Mouse (Mus musculus) monocyte, adult 2 months (primary cell): ENCODE results near the gene Tmem9b.

Experiments
- DNase-seq, 2 experiments: peaks; one replicate each; pipeline ENCODE4 v3.0.0; 2022; ENCODE audit warnings: low spot score in 2 of 2, low read depth in 1 of 2

Gene Tmem9b

DNA sequence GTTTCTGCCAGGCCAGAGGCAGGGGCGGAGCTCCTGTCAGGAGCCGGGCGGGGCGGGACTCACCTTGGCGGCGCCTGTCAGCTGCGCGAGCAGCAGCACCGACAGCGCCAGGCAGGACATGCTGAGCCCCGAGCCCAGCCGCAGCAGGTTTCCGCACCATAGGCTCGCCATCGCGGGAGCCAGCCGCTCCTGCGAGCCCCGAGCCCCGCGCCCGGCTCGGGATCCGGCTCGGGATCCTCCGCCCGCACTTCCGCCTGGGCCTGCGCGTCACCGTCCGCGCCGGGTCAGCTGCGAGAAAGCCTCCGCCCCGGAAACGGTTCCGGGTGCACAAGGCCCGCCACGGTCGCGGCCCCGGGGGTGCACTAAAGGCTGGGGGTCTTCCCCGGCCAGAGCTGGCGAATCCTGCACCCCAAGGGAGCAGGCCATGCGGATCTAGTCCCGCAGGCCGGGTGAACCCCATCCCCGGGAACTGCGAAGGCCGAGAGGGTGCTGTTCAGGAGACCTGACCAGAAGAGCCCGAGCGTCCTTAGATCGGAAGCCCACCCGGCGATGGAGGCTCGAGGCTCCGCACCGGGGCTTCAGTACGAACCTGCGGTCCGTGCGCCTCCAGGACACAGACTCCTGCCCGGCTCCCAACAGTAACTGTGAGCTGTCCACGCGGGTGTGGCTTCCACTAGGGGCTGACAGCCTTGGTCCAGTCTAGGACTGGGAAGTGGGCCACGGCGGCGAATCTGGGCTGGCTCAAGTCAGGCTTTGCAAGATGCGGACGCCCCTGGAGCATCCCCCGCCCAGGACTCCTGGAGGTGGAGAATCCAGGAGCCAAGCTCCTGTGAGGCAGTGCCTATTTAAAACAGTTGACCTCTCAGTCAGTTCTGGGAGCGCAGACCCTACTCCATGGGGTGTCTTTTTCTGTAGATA is at the start of gene Tmem9b:
TSS of gene Tmem9b (minus strand) at position 868 of the 918 bp plus-strand sequence.
- peak; percentile 30 to 67 for DNase-seq

DNA sequence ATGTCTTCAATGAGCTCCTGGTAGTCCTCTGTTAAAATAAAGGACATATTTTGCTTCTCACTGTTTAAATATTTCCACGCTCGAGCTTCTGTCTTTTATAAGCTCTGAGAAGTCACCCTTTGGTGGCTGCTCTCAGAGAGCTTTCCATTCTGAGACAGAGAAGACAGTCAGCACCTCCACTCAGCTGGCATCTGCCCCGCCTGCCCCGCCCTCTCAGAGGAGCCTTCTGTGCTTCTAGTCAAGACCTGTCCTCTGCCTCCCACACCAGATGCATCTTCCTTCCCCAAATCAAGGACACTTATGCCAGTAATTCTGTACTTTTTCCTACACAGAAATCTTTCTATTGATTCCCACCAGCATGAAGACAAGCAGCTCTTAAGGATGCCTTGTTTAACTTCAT is 48.0 kb upstream of the Tmem9b start:
- no peak for DNase-seq

DNA sequence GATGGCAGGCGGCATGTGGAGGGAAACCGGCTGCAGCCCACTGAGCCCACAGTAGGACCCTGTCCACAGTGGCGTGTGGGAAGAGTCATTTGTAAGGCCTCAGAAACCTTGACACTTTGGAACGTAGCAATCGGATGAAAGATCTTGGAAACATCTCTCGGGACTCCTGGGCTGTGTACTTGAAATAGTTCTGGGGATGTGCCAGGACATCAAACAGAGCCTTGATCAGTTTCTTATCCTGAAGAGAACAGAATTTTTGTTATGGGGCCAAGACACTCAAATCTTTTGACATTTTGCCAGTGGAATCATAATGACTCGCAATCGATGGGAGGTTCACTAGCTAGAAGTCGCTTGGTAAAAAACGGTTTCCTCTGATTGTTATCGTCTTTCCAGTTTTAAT is 46.5 kb upstream of the Tmem9b start:
- DNase-seq, result no peak

DNA sequence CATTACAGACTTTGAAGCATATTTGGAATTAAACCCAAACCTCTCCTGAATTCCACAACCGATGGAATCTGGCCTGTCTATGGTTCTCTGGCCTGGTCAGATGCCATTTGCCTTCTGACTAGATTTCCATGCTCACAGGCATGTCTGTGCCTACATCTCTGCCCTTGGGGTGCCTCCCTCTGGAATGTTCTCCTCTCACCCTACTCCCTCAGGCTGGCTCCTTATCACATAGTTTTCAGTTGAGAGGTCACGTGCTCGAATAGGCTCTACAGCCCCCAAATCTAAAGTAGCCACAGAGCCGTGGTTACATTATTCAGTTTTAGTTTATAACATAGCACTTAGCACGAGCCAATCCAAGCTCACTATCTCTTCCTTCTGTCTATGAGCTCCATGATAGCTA is 42.9 kb upstream of the Tmem9b start:
- no peak for DNase-seq

DNA sequence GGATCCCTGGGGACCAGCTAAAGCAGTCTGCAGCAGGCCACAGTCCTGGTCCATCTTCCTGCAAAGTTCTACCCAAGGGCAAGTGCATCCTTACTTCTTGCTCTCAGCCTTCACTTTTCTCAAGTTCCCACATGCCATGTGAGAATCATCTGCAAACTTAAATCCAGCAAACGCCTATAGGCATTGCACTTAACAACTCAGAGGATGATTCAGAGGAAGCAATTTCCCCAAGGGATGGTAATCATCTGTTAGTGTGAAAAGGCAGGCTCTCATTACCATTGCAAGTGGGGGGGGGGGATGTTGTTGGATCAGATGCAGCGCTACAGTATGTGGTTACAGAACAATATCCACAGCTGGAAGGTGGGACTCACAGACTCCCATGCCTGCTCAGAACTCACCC is 41.9 kb upstream of the Tmem9b start:
- no peak for DNase-seq

DNA sequence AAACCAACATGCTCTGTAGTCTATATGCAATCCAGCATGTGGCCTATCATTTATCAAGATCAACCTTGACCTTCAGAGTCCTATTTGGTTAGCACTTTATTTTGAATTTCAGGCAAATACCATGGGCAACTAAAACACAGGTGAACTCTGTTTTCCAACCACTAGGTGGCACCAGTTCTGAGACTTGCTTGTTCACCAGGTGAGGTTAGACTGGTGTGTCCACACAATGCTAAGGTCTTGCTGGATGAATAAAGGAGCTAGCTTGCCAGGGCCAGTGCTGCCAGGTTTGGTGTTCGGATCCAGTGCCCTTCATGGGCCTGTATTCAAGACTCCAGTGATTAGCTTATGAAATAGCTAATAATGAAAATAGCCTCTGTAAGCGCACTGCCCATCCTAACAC is 40.1 kb upstream of the Tmem9b start:
- DNase-seq, result no peak

DNA sequence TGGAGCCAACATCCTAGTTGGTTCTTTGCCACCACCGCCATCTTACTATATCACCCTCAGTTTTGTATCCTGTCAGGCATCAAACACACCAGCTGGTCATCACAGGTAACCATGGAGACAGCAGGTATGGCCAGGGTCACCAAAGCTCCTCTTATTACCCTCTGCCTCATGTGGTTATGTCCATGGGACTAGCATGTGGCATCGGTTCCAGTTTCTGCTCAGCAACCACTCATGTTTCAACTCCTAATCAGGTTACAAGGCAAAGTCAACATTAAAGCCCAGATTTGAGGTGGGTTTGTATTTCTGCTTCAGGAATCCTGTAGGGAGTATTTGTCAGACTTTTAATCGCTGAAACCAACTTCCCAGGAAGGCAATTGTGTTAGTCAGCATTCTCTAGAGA is 38.1 kb upstream of the Tmem9b start:
- DNase-seq, result no peak

DNA sequence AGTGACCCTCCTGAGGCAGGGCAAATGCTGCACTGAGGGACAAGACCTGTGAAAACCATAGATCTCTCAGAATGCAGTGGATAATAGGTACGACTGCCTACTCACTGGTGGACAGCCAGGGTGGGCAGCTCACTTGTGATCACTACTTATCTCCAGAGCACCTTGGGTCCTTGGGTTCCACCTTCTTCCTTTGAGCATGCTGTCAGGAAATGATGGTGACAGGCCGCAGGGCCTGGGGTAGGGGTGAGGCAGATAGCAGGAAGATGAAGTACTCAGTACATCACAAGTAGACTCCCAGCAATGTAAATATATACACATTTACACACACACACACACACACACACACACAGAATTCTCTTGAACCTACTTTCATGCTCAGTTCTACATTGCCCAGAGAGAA is 35.2 kb upstream of the Tmem9b start:
- no peak for DNase-seq

DNA sequence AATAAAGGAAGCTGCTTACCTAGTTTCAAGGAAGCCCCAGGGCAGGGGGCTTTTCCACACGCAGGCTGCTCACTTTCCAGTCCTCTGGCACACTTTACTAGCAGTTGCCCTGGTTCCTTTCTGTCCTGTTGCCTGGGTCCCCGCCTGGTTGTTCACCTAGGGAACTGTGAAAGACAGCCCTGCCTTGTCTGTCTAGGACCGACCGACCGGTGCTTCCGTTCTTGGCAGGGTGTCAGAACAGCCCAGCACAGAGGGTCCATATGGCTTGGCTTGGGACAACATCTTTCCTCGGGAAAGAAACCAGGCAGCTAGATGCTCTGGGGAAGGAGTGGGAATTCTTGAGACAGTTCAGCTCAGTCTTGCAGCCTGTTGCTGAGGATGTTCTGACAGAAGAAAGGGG is 30.6 kb upstream of the Tmem9b start:
- no peak for DNase-seq

DNA sequence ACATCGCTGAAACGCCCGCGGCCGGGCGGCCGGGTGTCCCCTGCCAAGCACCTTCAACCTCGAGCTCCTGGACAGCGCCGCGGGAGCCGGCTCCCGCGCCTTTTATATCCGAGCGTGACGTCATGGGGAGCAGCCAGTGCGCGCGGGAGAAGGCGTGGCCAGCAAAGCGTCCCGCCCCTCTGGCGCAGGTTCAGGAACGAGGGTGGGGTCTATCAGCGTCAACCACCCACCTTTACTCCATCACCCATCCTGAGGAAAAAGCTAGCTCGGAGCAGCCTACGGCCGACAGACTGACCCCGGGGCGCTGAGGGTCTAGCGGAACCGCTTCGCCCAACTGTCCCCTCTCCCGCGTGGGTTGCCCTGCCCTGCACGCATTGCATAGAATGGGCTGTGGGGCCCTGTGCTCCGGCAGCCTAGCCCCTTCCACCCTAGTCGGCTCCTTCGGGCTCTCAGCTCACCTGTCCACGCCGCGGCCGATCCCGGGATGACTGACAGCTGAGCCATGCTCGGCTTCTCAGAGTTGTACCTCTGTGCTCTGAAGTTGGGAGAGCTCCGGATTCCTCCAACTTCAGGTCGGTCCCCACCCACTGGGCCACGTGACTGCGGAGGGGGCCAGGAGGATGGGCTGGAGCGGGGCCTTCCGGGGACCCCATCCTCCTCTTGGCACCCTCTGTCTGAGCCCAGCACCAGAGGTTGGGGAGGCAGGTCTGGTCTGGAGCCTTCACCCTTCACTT is 29.0 kb upstream of the Tmem9b start, which contains the start of gene Nrip3:
TSS of gene Nrip3 (minus strand) at position 556 of the 734 bp plus-strand sequence.
- DNase-seq, result no peak

DNA sequence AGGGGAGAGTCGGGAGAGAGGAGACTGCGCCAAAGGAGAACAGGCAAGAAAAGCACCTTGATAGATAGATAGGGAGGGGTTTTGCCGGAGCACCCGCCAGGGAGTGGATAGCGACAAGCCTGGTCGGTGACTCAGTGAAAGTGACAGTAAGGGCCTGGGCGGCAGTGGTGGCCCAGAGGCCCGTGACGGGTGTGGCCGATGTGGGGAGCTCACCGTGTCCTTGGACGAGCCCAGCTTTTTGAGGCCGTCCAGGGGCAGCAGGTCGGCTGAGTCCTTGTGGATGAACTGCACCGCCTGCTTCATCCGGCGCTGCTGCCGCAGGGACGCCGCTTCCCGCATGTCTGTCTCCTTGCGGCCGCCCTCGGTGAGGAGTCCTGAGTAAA is 28.4 kb upstream of the Tmem9b start:
- DNase-seq, result no peak

DNA sequence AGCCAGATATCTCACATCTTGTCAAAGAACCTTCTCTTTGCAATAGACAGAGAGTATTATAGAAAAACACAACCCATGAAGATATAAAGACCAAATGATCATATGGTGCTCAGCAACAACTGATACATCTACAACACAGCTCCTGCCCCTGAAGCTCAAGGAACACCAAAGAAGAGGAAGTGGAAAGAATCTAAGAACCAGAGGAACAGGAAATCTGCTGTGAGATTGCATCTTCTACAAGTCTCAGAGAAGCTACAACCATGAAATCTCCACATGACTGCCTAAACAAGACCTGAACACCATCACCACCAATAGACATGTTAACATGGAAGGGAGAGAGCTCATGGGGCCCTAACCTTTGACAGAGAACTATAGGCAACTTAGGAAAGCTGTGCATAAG is 19.6 kb upstream of the Tmem9b start:
- DNase-seq, result no peak

DNA sequence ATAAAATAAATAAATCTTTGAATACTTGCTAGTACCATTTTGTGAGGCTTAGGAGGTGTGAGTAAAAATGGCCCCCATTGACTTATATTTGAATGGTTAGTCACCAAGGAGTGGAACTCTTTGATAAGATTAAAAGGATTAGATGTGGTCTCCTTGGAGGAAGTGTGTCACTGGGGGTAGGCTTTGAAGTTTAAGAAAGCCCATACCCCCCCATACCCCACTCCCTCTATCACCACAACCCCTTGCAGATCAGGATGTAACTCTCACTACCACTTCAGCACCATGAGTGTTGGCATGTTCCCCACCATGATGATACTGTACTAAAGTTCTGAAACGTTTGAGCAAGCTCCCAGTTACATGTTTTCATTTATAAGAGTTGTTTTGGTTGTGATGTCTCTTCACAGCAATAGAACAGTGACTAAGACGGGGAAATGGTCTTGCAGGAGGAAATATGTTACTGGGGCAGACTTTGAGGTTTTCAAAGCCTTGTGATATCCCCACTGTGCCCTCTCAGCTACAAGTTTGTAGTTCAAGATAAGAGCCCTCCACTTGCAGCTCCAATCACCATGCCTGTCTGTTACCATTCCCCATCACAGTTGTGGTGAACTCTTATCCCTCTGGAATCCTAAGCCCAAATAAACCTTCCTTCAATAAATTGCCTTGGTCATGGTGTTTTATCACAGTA is 16.2 kb upstream of the Tmem9b start:
- no peak for DNase-seq

DNA sequence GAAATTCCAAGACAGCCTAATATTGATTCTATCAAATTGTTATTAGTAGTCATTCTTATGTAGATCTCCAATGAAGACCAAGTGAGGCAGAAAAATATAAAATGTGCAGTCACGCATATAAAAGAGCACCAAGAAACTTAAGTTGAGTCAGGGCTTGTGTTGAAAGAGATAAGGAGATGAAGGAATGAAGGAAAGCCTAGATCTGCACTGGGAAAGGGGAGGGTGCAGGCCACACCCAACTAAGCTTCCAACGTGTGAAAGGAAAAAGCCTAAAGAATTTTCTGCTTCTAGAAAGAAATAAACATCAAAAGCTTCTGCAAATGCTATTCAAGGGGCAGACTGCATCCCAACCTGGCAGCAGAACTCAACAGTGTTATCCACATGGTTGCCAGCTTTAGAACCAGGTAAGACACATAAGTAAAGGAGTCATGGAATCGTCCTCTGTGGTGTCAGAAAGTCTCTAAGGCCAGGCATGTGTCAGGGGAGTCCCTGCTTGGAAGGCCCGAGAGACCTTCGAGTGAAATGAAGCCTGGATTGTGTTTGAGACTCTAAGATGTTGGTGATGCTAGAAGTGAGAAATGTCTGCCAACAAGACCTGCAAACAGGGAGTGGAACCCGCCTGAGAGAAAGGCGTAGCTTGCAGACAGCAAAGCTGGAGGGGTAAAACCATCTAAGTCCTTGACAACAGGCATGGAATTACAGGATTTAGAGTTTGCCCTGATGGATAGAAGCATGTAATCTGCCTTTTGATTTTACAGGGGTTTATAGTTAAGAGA is 15.1 kb upstream of the Tmem9b start:
- DNase-seq, result no peak

DNA sequence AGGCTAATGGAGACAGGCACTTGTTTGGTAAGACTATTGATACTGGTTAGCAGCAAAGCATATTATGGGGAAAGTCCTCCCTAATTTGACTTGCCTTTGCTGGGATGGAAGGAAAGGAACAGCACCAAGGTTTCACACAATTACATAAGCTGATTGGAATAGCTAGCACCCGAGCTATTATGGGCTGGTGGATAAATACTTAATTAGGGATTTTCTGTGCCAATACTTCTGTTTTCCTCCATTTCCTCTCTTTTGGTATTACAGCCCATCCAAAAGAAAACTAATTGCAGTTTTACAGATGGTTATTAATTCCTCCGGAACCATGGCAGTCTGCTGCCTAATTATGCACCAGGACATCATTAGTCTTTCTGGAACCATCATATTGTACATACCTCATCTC is 11.3 kb upstream of the Tmem9b start:
- DNase-seq, result no peak

DNA sequence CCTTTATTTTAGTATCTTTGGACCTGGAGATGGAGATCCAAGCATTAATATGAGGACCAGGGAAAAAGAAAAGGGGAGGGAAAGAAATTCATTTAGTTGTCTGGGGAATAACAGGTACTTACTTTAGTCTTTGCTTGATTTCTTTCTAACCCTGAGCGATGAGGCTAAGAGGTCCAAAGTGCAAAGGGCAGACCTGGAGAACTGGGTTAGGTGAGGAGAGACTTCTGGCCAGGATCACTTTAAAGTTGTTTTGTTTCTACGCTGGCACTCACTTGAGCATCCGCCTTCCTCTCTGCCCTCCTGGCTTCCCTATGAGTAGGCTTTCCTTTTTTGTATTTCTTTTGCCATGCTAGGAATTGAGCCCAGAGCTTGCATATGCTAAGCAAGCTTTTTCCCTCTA is 3.6 kb upstream of the Tmem9b start:
- no peak for DNase-seq

DNA sequence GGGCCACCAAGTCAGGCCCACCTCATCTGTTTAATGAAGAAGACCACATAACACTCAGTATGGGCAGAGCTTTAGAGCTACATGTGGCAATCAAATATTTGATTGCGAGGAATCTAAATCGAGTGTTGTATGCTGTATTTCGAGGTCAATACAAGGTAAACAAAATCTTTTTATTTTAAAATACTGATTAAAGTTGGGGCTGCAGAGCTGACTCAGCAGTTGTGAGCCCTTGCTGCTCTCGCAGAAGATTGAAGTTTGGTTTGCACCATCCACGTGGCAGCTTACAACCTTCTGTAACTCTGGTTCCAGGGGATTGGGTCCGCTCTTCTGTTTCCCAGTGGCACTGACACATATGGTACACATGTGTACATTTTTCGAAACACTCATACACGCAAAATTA is 1.4 kb upstream of the Tmem9b start:
- DNase-seq, result no peak

DNA sequence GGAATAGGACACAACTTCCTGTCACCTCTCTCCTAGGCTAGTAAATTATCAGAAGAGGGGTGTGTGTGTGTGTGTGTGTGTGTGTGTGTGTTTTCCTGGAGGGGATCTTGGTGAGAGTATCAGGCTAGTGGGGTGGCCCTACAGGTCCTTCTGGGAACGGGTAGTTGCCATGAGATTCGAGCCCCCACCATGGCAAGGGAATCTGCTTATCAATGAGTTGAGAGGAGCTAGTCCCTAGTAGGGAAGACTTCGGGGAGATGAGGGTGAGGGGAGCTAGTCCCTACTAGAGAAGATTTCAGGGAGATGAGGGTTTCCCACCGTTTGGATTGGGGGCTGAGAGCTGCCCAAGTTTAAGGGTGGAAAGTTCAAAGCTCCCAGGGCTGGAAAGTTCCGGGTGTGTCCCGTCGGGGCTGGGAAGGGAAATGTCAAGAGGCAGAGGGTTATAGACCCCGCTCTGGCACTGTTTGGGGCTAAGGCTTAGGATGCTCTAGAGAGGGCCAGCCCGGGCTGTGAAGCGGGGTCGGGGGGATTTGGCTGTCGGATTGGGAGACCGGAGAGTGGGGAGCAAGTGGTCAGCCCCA is 1.2 kb downstream of the Tmem9b start:
- DNase-seq, result no peak

DNA sequence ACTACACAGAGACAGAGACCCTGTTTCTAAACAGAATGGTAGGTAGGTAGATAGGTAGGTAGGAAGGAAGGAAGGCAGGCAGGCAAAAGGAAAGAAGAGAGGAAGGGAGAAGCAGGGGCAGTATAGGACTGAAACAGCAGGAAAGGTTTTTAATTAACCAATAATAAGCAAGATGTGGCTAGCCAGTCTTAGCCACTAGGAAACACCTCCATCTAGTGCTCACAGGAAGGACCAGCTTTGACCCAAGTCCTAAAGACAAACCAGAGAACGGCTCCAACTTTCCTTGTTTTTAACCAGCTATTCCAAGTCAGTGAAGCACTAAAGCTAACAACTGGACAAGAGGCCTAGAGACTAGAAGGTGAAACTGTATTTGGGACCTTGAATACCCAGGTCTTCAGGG is 4.9 kb downstream of the Tmem9b start:
- DNase-seq, result no peak

DNA sequence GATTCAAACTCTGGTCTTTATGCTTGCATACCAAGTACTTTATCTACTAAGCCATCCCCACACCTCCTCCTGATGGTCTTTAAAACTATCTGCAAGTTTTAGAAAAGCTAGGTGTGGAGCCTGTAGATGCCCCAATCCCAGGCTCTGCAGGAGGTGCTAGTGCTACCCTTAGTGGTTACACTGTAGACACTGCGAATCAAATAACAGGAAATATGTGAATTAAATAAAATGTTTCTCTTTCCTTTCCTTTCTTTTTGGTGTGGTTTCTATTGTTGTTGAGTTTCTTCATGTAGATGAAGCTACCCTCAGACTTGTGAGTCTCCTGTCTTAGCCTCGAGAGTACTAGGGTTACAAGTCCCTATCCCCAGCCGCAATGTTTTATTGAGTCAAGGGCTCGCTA is 11.0 kb downstream of the Tmem9b start:
- no peak for DNase-seq

DNA sequence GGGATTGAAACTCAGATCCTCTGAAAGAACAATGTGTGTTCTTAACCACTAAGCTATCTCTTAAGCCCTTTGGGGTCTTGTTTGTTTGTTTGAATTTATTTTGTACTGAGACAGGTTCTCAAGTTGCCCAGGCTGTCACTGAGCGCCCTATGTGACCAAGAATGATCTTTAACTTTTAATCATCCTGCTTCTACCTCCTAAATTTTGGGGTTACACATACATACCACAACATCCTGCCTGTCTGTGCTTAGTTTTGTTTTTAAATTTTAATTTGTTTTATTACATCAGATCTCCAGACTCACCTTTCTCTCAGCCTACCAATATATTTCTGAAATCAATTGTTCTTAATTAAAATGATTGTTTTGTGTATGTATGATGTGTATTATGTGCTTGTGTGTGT is 11.6 kb downstream of the Tmem9b start:
- no peak for DNase-seq
